Mouse (Mus musculus) heart, embryonic 13.5 days (tissue): ENCODE measurements around the gene Usp35. TPM values are rescaled to one million over a fixed set of nuclear protein-coding genes. Genes with fewer than 3 reads are reported as not detected.
A peak's percentile ranks its signal among the peaks of the same experiment; 100 is the strongest.

ENCODE experiments used
- ATAC-seq: fragments of 200-750 bp; cut with Nextera tagmentation; 2 replicates; pipeline ENCODE4 v1.8.0; 2017; ENCODE audit warnings: moderate TSS enrichment; ENCODE audit not compliant: insufficient number of reproducible peaks, low FRiP score, low TSS enrichment; ENCODE audit errors: extremely low read depth
- H3K27ac ChIP-seq: fragments of 300-500 bp; sonication (generic); replicated peaks from 2 replicates; pipeline ENCODE4 v1.5.1; 2015; ENCODE audit warnings: moderate library complexity, mild to moderate bottlenecking, inconsistent platforms
- H3K27me3 ChIP-seq: fragments of 300-500 bp; sonication (generic); replicated peaks from 2 replicates; pipeline ENCODE4 v1.6.1; 2015; ENCODE audit warnings: mild to moderate bottlenecking, inconsistent platforms
- H3K36me3 ChIP-seq: fragments of 300-500 bp; sonication (generic); 2 replicates; pipeline ENCODE4 v1.6.1; 2015; ENCODE audit warnings: mild to moderate bottlenecking, inconsistent platforms
- H3K4me1 ChIP-seq: fragments of 300-500 bp; sonication (generic); 2 replicates; pipeline ENCODE4 v1.6.1; 2015; ENCODE audit warnings: inconsistent platforms
- H3K4me2 ChIP-seq: fragments of 300-500 bp; sonication (generic); 2 replicates; pipeline ENCODE4 v1.6.1; 2015; ENCODE audit warnings: inconsistent platforms, mild to moderate bottlenecking, moderate library complexity
- H3K4me3 ChIP-seq: fragments of 300-500 bp; sonication (generic); 2 replicates; pipeline ENCODE4 v1.5.1; 2015; ENCODE audit warnings: moderate library complexity, mild to moderate bottlenecking, inconsistent platforms
- H3K9ac ChIP-seq: fragments of 300-500 bp; sonication (generic); 2 replicates; pipeline ENCODE4 v1.6.1; 2015; ENCODE audit warnings: inconsistent platforms, mild to moderate bottlenecking, moderate library complexity
- H3K9me3 ChIP-seq: fragments of 300-500 bp; sonication (generic); 2 replicates; pipeline ENCODE4 v1.6.1; 2016; ENCODE audit warnings: inconsistent platforms
- WGBS: fragments of 180-500 bp; shearing (Covaris S2); methylation state at CpG from one replicate; pipeline ENCODE4 v1.1.7; 2015; ENCODE audit warnings: mixed read lengths; 5-methylcytosine and 5-hydroxymethylcytosine counted together
- polyA plus RNA-seq: library from polyadenylated mRNA; unstranded; fragments of >200 nt; fragmentation: Nextera tagmentation; extraction: Ambion mirVana; gene quantifications from 2 replicates; pipeline ENCODE4 v1.2.1, GENCODE M21; 2015

Gene Usp35
- polyA plus RNA-seq, 1 experiment from 2014 or later, result 0.96 TPM

- 82% methylated on average over 8 of the region's 8 CpGs for WGBS
- Histone ChIP-seq H3K36me3 (peaks cover 73% of the 10 kb centered on the region), H3K9ac (no peak overlapping the region), H3K27ac (no peak overlapping the region), H3K9me3 (no peaks in the 10 kb centered on the region), H3K4me2 (no peak overlapping the region), H3K27me3 (no peaks in the 10 kb centered on the region), H3K4me1 (peaks cover 13% of the 10 kb centered on the region; the same call in 1 of the 2 replicates), H3K4me3 (no peak overlapping the region)
- no peak for ATAC-seq
These were observed 30.5 kb downstream of the Usp35 start for GRCm38 (mm10) chr7:97301321-97301720.

GRCm38 (mm10) chr7:97300914-97301313 is 30.9 kb downstream of the Usp35 start:
- 73% methylated on average over 2 of the region's 2 CpGs for WGBS
- Histone ChIP-seq H3K27me3 (no peaks in the 10 kb centered on the region), H3K4me2 (no peak overlapping the region), H3K4me3 (no peak overlapping the region), H3K27ac (no peak overlapping the region), H3K9me3 (no peaks in the 10 kb centered on the region), H3K4me1 (peaks cover 13% of the 10 kb centered on the region; the same call in 1 of the 2 replicates), H3K36me3 (peaks cover 68% of the 10 kb centered on the region), H3K9ac (no peak overlapping the region)
- ATAC-seq, result no peak

DNA sequence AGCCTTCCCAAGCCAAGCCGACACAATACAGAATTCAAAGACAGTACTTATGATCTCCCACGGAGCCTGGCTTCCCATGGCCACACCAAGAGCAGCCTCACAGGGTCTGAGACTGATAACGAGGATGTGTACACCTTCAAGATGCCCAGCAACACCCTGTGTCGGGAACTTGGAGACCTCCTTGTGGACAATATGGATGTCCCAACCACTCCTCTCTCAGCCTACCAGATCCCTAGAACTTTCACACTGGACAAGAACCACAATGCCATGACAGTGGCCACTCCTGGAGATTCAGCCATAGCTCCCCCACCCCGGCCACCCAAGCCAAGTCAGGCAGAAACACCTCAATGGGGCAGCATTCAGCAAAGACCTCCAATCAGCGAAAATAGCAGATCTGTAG is 32.9 kb downstream of the Usp35 start:
- Histone ChIP-seq H3K9ac (no peak overlapping the region), H3K4me1 (peaks cover 13% of the 10 kb centered on the region; the same call in 1 of the 2 replicates), H3K4me2 (no peak overlapping the region), H3K36me3 (peaks cover 49% of the 10 kb centered on the region), H3K4me3 (no peak overlapping the region), H3K27ac (no peak overlapping the region), H3K27me3 (no peaks in the 10 kb centered on the region), H3K9me3 (no peaks in the 10 kb centered on the region)
- WGBS, result 80% methylated on average over 6 of the region's 6 CpGs
- ATAC-seq, result no peak

- H3K27me3 ChIP-seq, result no peaks in the 10 kb centered on the region
- H3K9ac ChIP-seq, result no peak overlapping the region
- H3K36me3 ChIP-seq, result peaks cover 42% of the 10 kb centered on the region
- ATAC-seq, result no peak
- H3K4me1 ChIP-seq, result peaks cover 13% of the 10 kb centered on the region; the same call in 1 of the 2 replicates
- H3K4me2 ChIP-seq, result no peak overlapping the region
- 80% methylated on average over 2 of the region's 2 CpGs for WGBS
- no peak overlapping the region for H3K4me3 ChIP-seq
- H3K27ac ChIP-seq, result no peak overlapping the region
- H3K9me3 ChIP-seq, result no peaks in the 10 kb centered on the region
These were observed 33.5 kb downstream of the Usp35 start for GRCm38 (mm10) chr7:97298279-97298678.

DNA sequence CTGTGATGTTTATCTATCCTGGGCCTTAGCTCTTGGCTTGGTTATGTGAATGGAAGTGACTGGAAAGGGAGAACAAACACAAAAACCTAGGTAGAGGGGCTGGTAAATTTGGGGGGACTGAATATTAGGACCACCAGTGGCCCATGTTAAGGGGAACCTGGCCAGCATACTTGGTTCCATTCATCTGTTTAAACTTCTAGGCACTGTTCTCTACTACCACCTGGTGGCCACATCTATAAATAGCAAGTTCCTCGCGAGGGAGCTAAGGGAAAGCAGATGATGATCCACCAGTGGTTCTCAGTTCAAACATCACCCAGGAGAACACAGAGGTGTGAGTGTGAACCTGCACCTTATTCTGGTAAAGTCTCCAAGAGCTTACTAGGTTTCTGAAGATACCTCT is 34.4 kb downstream of the Usp35 start:
- Histone ChIP-seq H3K9me3 (no peaks in the 10 kb centered on the region), H3K9ac (no peak overlapping the region), H3K4me3 (no peak overlapping the region), H3K4me1 (peaks cover 13% of the 10 kb centered on the region; the same call in 1 of the 2 replicates), H3K4me2 (no peak overlapping the region), H3K27me3 (no peaks in the 10 kb centered on the region), H3K27ac (no peak overlapping the region), H3K36me3 (peaks cover 34% of the 10 kb centered on the region)
- 1% methylated on average over 2 of the region's 2 CpGs for WGBS
- ATAC-seq, result no peak

DNA sequence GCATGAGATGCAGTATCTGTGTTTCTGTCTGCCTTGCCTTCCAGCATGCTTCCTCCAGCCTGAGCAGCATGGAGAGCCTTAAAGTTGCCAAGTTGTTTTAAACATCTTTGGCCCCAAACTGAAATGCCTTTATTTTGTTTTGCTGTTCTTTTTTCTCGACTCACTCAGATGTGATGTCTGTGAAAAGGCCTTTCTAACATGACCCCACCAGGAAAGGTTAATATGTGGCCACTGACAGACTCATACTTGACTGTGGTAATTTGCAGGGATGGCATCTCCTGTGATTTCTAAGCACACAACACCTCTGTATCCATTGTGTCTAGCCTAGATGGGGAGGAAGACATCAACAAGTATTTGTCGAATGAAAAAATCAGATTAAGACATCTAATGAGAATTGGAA is 34.8 kb downstream of the Usp35 start:
- H3K36me3 ChIP-seq, result peaks cover 29% of the 10 kb centered on the region
- H3K27me3 ChIP-seq, result no peaks in the 10 kb centered on the region
- no peak overlapping the region for H3K27ac ChIP-seq
- 36% methylated on average over 2 of the region's 2 CpGs for WGBS
- no peak for ATAC-seq
- no peak overlapping the region for H3K4me2 ChIP-seq
- no peak overlapping the region for H3K9ac ChIP-seq
- no peak overlapping the region for H3K4me3 ChIP-seq
- H3K9me3 ChIP-seq, result no peaks in the 10 kb centered on the region
- H3K4me1 ChIP-seq, result peaks cover 13% of the 10 kb centered on the region; the same call in 1 of the 2 replicates

DNA sequence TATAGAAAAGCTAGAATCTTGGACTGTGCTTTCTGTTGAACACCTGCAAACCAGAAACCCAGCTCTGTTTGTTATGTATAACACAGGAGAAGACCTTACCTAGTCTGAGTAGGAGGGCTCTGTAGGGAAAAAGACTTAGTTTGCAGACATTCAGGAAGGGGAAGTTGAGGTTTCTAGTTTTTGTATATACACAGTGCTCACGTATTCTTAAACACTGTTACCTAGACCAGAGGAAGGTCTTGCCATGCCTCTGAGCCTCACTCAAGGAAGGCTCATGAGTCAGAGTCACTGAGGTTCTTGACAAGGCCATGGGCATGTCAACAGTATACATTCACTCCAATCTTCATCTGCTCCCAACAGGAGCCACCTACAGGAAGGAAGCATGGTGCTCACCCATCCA is 60.8 kb downstream of the Usp35 start:
- H3K9ac ChIP-seq, result no peak overlapping the region

DNA sequence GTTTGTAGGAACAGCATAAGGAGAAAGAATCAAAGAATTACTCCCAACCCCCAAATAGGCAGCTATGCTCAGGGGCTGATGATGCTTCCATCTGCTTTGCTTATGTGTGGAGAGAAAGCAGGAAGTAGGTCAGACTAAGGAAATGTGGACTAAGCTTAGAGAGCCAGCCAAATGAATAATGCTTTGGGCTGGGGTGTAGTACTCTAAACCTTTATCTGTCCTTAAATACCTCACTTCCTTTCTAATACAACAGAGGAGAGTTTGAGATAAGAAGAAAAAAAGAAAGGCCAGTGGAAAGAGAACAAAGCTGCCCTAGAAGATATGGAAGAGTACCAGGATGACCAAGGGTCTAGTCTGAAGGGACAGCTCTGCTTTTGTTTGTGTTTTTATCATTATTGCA is 61.5 kb downstream of the Usp35 start:
- no peak; the same call in 1 of the 2 replicates for ATAC-seq
- Histone ChIP-seq H3K27ac (peak overlapping the region; percentile 21), H3K36me3 (peaks cover 25% of the 10 kb centered on the region), H3K27me3 (no peaks in the 10 kb centered on the region), H3K4me3 (no peak overlapping the region), H3K9me3 (peaks cover 3% of the 10 kb centered on the region; the same call in 1 of the 2 replicates), H3K9ac (no peak overlapping the region), H3K4me1 (peaks cover 17% of the 10 kb centered on the region), H3K4me2 (no peak overlapping the region)

More for the DNA sequence above, 60.8 kb downstream of the Usp35 start:
- H3K27ac ChIP-seq, result no peak overlapping the region
- WGBS, result 85% methylated on average over 1 of the region's 1 CpGs
- H3K4me1 ChIP-seq, result peaks cover 17% of the 10 kb centered on the region
- no peak overlapping the region for H3K4me2 ChIP-seq
- H3K4me3 ChIP-seq, result no peak overlapping the region
- peaks cover 3% of the 10 kb centered on the region; the same call in 1 of the 2 replicates for H3K9me3 ChIP-seq
- H3K27me3 ChIP-seq, result no peaks in the 10 kb centered on the region
- ATAC-seq, result no peak
- H3K36me3 ChIP-seq, result peaks cover 25% of the 10 kb centered on the region

DNA sequence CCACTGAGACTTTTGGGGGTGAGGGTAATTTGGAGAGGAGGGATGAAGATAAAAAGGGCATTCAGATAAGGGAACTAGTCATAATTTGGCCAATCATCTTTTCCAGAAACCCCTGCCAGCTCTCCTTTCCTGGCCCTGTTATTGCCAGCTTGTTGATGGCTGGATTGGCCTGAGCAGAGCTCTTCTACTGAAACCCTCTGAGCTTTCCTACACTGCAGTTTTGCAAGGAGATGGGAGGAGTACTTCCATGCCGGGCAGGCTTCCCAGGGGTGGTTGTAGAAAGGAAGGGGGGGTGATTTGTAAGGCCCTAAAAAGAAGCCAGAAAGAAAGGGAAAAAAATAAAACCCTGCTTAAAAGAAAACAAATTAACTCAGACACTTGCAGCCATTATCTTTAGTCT is 69.3 kb downstream of the Usp35 start:
- Histone ChIP-seq H3K9ac (no peak overlapping the region), H3K4me1 (peaks cover 9% of the 10 kb centered on the region), H3K27me3 (no peaks in the 10 kb centered on the region), H3K9me3 (no peaks in the 10 kb centered on the region), H3K4me3 (no peak overlapping the region), H3K27ac (peak overlapping the region; percentile 65), H3K4me2 (no peak overlapping the region), H3K36me3 (no peaks in the 10 kb centered on the region)
- 42% methylated on average over 1 of the region's 1 CpGs for WGBS
- ATAC-seq, result no peak

Other genes starting within 250 kb of the Usp35 start
- gene Kctd21, start 307 bp upstream of the Usp35 start, polyA plus RNA-seq, result 3.4 and 3.7 TPM in 2 replicates
- gene Alg8, start 39.6 kb upstream of the Usp35 start, polyA plus RNA-seq, result 29.1 and 33.7 TPM in 2 replicates
- 469 and 539 TPM in 2 replicates for gene Ndufc2, start 68.0 kb upstream of the Usp35 start, polyA plus RNA-seq
- gene Thrsp, start 85.7 kb upstream of the Usp35 start, polyA plus RNA-seq, result 0.42 and 1.0 TPM in 2 replicates
- gene Kctd14, start 119.3 kb upstream of the Usp35 start, polyA plus RNA-seq, result 1.4 TPM in 2 replicates
- gene Ints4, start 148.9 kb upstream of the Usp35 start, polyA plus RNA-seq, result 30.1 and 32.4 TPM in 2 replicates
- 36.4 and 39.7 TPM in 2 replicates for gene Aamdc, start 247.5 kb upstream of the Usp35 start, polyA plus RNA-seq
- 11.2 and 14.0 TPM in 2 replicates for gene Rsf1, start 247.9 kb upstream of the Usp35 start, polyA plus RNA-seq